Mouse (Mus musculus): Measurements from ENCODE around the gene Nell1. TPM values are rescaled to one million over a fixed set of nuclear protein-coding genes. Genes with fewer than 3 reads are reported as not detected.

The Nell1 gene
- polyA plus RNA-seq, 1 experiment, result 0.72 TPM

GRCm38 (mm10) chr7:50485304-50485703, 510.6 kb downstream of the Nell1 start:
- Histone ChIP-seq H3K4me3 (ENCODE audit: insufficient read depth, low read length) (no peak overlapping the region), H3K4me1 (ENCODE audit: control insufficient read depth, insufficient read depth, low read length) (no peaks in the 10 kb centered on the region), H3K27ac (ENCODE audit: insufficient read depth, low read length) (no peak overlapping the region)
- 0 out of 2 replicates have a peak, but pooled peaks have one; percentile 28 for TF ChIP-seq CTCF (IDR thresholded peaks at IDR 0.05; ENCODE audit: borderline replicate concordance, insufficient read depth, low read length)
- TF ChIP-seq POLR2A (IDR thresholded peaks at IDR 0.05; ENCODE audit: low read depth, low read length), result no peak

- TF ChIP-seq CTCF (IDR thresholded peaks at IDR 0.05; ENCODE audit: borderline replicate concordance, insufficient read depth, low read length) (no peak), POLR2A (IDR thresholded peaks at IDR 0.05; ENCODE audit: low read depth, low read length) (no peak)
- Histone ChIP-seq H3K27ac (ENCODE audit: insufficient read depth, low read length) (no peak overlapping the region), H3K4me1 (ENCODE audit: control insufficient read depth, insufficient read depth, low read length) (no peaks in the 10 kb centered on the region), H3K4me3 (ENCODE audit: insufficient read depth, low read length) (no peak overlapping the region)
These were observed 512.3 kb downstream of the Nell1 start for GRCm38 (mm10) chr7:50486884-50487420.

GRCm38 (mm10) chr7:50501562-50501961, 526.9 kb downstream of the Nell1 start:
- TF ChIP-seq CTCF (IDR thresholded peaks at IDR 0.05; ENCODE audit: borderline replicate concordance, insufficient read depth, low read length) (no peak), POLR2A (IDR thresholded peaks at IDR 0.05; ENCODE audit: low read depth, low read length) (no peak)
- Histone ChIP-seq H3K4me3 (ENCODE audit: insufficient read depth, low read length) (no peak overlapping the region), H3K4me1 (ENCODE audit: control insufficient read depth, insufficient read depth, low read length) (no peaks in the 10 kb centered on the region), H3K27ac (ENCODE audit: insufficient read depth, low read length) (no peak overlapping the region)

- no peaks in the 10 kb centered on the region for H3K4me1 ChIP-seq (ENCODE audit: control insufficient read depth, insufficient read depth, low read length)
- H3K27ac ChIP-seq (ENCODE audit: insufficient read depth, low read length), result no peak overlapping the region
- no peak for TF ChIP-seq CTCF (IDR thresholded peaks at IDR 0.05; ENCODE audit: borderline replicate concordance, insufficient read depth, low read length)
- no peak for TF ChIP-seq POLR2A (IDR thresholded peaks at IDR 0.05; ENCODE audit: low read depth, low read length)
- H3K4me3 ChIP-seq (ENCODE audit: insufficient read depth, low read length), result no peak overlapping the region
These were observed 532.4 kb downstream of the Nell1 start for GRCm38 (mm10) chr7:50507047-50507446.

GRCm38 (mm10) chr7:50514830-50515229, 540.2 kb downstream of the Nell1 start:
- H3K27ac ChIP-seq (ENCODE audit: insufficient read depth, low read length), result no peak overlapping the region
- TF ChIP-seq POLR2A (IDR thresholded peaks at IDR 0.05; ENCODE audit: low read depth, low read length) (no peak), CTCF (IDR thresholded peaks at IDR 0.05; ENCODE audit: borderline replicate concordance, insufficient read depth, low read length) (no peak)
- H3K4me3 ChIP-seq (ENCODE audit: insufficient read depth, low read length), result no peak overlapping the region
- no peaks in the 10 kb centered on the region for H3K4me1 ChIP-seq (ENCODE audit: control insufficient read depth, insufficient read depth, low read length)

GRCm38 (mm10) chr7:50516681-50517080, 542.0 kb downstream of the Nell1 start:
- TF ChIP-seq CTCF (IDR thresholded peaks at IDR 0.05; ENCODE audit: borderline replicate concordance, insufficient read depth, low read length) (no peak), POLR2A (IDR thresholded peaks at IDR 0.05; ENCODE audit: low read depth, low read length) (no peak)
- Histone ChIP-seq H3K4me3 (ENCODE audit: insufficient read depth, low read length) (no peak overlapping the region), H3K27ac (ENCODE audit: insufficient read depth, low read length) (no peak overlapping the region), H3K4me1 (ENCODE audit: control insufficient read depth, insufficient read depth, low read length) (no peaks in the 10 kb centered on the region)

GRCm38 (mm10) chr7:50543373-50543772, 568.7 kb downstream of the Nell1 start:
- no peak overlapping the region for H3K27ac ChIP-seq (ENCODE audit: insufficient read depth, low read length)
- no peak overlapping the region for H3K4me3 ChIP-seq (ENCODE audit: insufficient read depth, low read length)
- no peaks in the 10 kb centered on the region for H3K4me1 ChIP-seq (ENCODE audit: control insufficient read depth, insufficient read depth, low read length)
- TF ChIP-seq POLR2A (IDR thresholded peaks at IDR 0.05; ENCODE audit: low read depth, low read length) (no peak), CTCF (IDR thresholded peaks at IDR 0.05; ENCODE audit: borderline replicate concordance, insufficient read depth, low read length) (no peak)

GRCm38 (mm10) chr7:50549572-50549971, 574.9 kb downstream of the Nell1 start:
- Histone ChIP-seq H3K27ac (ENCODE audit: insufficient read depth, low read length) (no peak overlapping the region), H3K4me3 (ENCODE audit: insufficient read depth, low read length) (no peak overlapping the region), H3K4me1 (ENCODE audit: control insufficient read depth, insufficient read depth, low read length) (no peaks in the 10 kb centered on the region)
- TF ChIP-seq CTCF (IDR thresholded peaks at IDR 0.05; ENCODE audit: borderline replicate concordance, insufficient read depth, low read length), result no peak
- no peak for TF ChIP-seq POLR2A (IDR thresholded peaks at IDR 0.05; ENCODE audit: low read depth, low read length)

GRCm38 (mm10) chr7:50551426-50551825, 576.8 kb downstream of the Nell1 start:
- H3K4me3 ChIP-seq (ENCODE audit: insufficient read depth, low read length), result no peak overlapping the region
- TF ChIP-seq CTCF (IDR thresholded peaks at IDR 0.05; ENCODE audit: borderline replicate concordance, insufficient read depth, low read length), result no peak
- H3K4me1 ChIP-seq (ENCODE audit: control insufficient read depth, insufficient read depth, low read length), result no peaks in the 10 kb centered on the region
- no peak overlapping the region; the same call in 1 of the 2 replicates for H3K27ac ChIP-seq (ENCODE audit: insufficient read depth, low read length)

GRCm38 (mm10) chr7:50562708-50563107, 588.0 kb downstream of the Nell1 start:
- no peak overlapping the region for H3K27ac ChIP-seq (ENCODE audit: insufficient read depth, low read length)
- TF ChIP-seq POLR2A (IDR thresholded peaks at IDR 0.05; ENCODE audit: low read depth, low read length), result no peak
- TF ChIP-seq CTCF (IDR thresholded peaks at IDR 0.05; ENCODE audit: borderline replicate concordance, insufficient read depth, low read length), result no peak

GRCm38 (mm10) chr7:50573841-50574240, 599.2 kb downstream of the Nell1 start:
- no peak overlapping the region for H3K27ac ChIP-seq (ENCODE audit: insufficient read depth, low read length)
- H3K4me1 ChIP-seq (ENCODE audit: control insufficient read depth, insufficient read depth, low read length), result no peaks in the 10 kb centered on the region
- no peak overlapping the region for H3K4me3 ChIP-seq (ENCODE audit: insufficient read depth, low read length)
- no peak for TF ChIP-seq POLR2A (IDR thresholded peaks at IDR 0.05; ENCODE audit: low read depth, low read length)
- TF ChIP-seq CTCF (IDR thresholded peaks at IDR 0.05; ENCODE audit: borderline replicate concordance, insufficient read depth, low read length), result no peak

More at GRCm38 (mm10) chr7:50562708-50563107, 588.0 kb downstream of the Nell1 start:
- Histone ChIP-seq H3K4me3 (ENCODE audit: insufficient read depth, low read length) (no peak overlapping the region), H3K4me1 (ENCODE audit: control insufficient read depth, insufficient read depth, low read length) (no peaks in the 10 kb centered on the region)
